Mouse (Mus musculus): ENCODE measurements around the gene Gpam. TPM values are rescaled to one million over a fixed set of nuclear protein-coding genes. Genes with fewer than 3 reads are reported as not detected.

Gene Gpam
- polyA plus RNA-seq, 1 experiment = 0.60 TPM

DNA sequence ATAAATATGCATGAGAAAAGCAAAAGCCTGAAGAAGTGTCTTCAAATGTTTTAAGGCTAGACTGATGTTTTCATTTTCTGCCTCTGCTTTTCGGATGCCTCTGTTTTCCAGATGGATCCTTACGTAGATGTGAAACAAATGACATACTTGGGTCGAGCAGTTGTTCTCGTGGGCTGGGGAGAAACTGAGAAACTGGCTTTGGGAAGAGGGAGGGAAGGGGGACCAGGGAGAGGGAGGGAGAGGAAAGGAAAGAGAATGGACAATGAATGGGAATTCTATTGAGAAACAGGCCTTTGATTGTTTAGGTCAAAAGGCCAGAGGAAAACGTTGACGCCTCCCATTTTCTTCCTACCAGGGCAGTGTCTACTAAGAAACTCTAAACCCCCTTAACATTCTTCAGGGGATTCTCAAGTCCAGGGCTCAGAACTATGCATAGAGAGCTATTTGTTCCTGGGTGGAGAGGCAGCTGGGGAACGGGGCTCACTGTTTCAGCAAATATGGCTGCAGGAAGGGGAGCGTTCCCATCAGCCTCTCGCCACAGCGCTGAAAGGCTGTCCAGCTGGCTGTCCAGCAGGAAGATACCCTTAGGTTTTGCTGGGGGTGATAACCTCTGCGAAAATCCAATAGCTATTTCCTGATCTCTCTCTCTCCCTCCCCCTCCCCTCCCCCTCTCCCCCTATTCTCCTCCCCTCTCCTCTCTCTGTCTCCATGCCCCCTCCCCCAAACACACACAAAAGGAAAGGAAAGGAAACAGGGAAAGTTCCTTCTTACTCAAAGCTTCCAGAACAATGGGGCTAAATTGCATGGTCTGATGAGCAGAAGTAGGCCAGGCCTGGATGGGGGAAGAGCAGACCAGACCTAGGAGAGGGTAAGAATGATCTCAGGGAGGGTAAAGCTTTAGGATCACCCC, 16.6 kb upstream of the Gpam start:
- Histone ChIP-seq H3K4me1 (peaks cover 6% of the 10 kb centered on the region; the same call in 1 of the 2 replicates), H3K4me3 (replicated peaks) (no peak overlapping the region), H3K36me3 (replicated peaks; ENCODE audit: low read length) (no peaks in the 10 kb centered on the region), H3K9me3 (no peaks in the 10 kb centered on the region), H3K27me3 (replicated peaks) (peaks cover 25% of the 10 kb centered on the region)
- TF ChIP-seq FLI1 (IDR thresholded peaks at IDR 0.05; ENCODE audit: low read length) = no peak

DNA sequence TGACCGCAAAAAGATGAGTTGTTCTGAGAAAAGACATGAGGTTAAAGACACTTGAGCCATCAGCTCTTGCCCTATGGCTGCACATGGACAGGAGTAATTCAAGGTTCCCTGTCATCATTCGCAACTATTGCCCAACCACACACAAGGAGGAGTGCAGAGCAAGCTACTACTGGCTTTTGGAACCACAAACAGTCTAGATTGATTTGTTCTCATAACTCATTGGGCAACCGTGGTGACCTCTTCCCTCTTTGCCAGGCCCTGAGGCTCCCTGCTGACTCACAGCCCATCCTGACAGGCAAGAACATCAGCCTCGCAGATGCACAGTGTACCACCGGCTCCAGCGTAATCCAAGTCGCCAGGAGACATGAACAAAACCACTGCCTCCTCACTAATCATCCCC, 12.3 kb upstream of the Gpam start:
- Histone ChIP-seq H3K4me3 (replicated peaks) (no peak overlapping the region), H3K9me3 (no peaks in the 10 kb centered on the region), H3K36me3 (replicated peaks; ENCODE audit: low read length) (no peaks in the 10 kb centered on the region), H3K4me1 (peaks cover 10% of the 10 kb centered on the region; the same call in 1 of the 2 replicates), H3K27me3 (replicated peaks) (peaks cover 27% of the 10 kb centered on the region)
- TF ChIP-seq FLI1 (IDR thresholded peaks at IDR 0.05; ENCODE audit: low read length) = no peak
- no peak for TF ChIP-seq GATA1 (IDR thresholded peaks at IDR 0.05; ENCODE audit: borderline replicate concordance, low read length)

DNA sequence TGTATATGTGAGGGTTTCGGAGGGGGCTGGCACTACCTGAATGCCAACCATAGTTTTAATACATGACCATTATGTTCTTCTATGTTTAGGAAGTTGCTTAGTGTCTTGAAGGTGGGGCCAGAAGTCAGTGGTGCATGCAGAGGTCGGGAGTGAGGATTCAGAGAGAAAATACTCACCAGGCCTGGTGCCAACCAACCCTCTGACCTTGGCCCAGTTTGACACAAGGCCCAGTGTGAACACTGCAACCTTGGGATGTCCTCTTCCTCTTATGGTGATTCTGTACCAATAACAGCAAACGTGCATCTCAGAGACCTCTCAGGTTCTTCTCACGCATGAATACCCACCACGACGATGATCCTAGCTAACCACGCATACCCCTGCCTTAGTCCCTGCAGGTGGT, 11.5 kb upstream of the Gpam start:
- peaks cover 10% of the 10 kb centered on the region; the same call in 1 of the 2 replicates for H3K4me1 ChIP-seq
- peaks cover 25% of the 10 kb centered on the region for H3K27me3 ChIP-seq (replicated peaks)
- TF ChIP-seq FLI1 (IDR thresholded peaks at IDR 0.05; ENCODE audit: low read length) (no peak), GATA1 (IDR thresholded peaks at IDR 0.05; ENCODE audit: borderline replicate concordance, low read length) (no peak)
- H3K9me3 ChIP-seq = no peaks in the 10 kb centered on the region
- H3K36me3 ChIP-seq (replicated peaks; ENCODE audit: low read length) = no peaks in the 10 kb centered on the region
- no peak overlapping the region for H3K4me3 ChIP-seq (replicated peaks)

DNA sequence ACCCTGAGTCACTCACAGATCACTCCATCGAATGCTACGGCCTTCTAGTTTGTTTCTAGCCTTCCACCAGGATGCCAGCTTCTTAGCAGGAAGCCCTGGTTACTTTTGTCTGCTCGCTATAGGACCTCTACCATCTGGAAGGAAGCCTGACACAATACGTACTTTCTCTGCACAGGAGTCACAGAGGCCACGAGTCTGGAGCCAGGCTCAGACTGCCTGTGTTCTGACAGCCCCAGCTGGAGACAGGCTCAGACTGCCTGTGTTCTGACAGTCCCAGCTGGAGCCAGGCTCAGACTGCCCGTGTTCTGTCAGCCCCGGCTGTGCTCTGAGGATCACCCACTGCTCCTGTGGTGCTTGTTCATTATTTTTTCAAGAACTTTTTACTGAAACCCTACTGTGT, 10.8 kb upstream of the Gpam start:
- H3K27me3 ChIP-seq (replicated peaks) = peaks cover 30% of the 10 kb centered on the region
- H3K4me3 ChIP-seq (replicated peaks) = no peak overlapping the region
- no peaks in the 10 kb centered on the region for H3K9me3 ChIP-seq
- peaks cover 10% of the 10 kb centered on the region; the same call in 1 of the 2 replicates for H3K4me1 ChIP-seq
- TF ChIP-seq FLI1 (IDR thresholded peaks at IDR 0.05; ENCODE audit: low read length) (no peak), GATA1 (IDR thresholded peaks at IDR 0.05; ENCODE audit: borderline replicate concordance, low read length) (no peak)
- H3K36me3 ChIP-seq (replicated peaks; ENCODE audit: low read length) = no peaks in the 10 kb centered on the region

DNA sequence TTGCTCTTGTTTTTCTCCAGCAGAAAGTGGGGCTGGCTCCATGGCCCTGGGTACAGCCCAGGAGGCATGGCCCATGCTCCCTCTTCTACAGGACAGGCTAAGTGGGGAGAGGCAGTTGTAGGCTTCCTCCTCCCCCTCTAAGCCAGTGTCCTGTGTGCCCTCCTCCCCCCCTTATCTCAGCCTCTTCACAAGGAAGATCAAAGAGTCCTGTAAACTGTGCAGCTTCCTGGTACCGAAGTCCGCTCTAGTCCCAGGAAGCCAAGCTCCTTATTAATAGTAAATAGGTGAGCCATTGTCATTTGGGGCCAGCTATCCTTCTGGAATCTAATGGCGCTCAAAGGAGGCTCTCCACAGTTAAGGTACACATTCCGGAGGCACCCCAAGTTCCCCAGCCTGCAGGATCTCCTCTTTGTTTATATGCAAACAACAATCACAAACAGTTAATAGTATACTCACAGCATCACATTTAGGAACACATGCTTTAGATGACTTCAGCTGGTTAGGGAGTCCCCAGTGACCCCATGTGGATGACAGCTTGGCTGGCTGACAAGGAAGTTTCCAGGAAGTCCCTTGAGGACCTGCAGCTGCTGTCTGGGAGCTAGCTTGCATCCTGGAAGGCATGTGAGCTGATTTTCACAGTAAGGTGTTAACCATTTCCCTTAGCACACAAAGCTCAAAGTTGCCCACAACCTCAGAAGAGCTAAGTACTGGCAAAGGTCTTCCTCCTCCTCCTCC, 9.8 kb upstream of the Gpam start:
- Histone ChIP-seq H3K27me3 (replicated peaks) (peaks cover 27% of the 10 kb centered on the region), H3K36me3 (replicated peaks; ENCODE audit: low read length) (no peaks in the 10 kb centered on the region), H3K4me3 (replicated peaks) (no peak overlapping the region), H3K4me1 (peaks cover 10% of the 10 kb centered on the region; the same call in 1 of the 2 replicates), H3K9me3 (no peaks in the 10 kb centered on the region)
- TF ChIP-seq GATA1 (IDR thresholded peaks at IDR 0.05; ENCODE audit: borderline replicate concordance, low read length) (no peak), FLI1 (IDR thresholded peaks at IDR 0.05; ENCODE audit: low read length) (no peak)

DNA sequence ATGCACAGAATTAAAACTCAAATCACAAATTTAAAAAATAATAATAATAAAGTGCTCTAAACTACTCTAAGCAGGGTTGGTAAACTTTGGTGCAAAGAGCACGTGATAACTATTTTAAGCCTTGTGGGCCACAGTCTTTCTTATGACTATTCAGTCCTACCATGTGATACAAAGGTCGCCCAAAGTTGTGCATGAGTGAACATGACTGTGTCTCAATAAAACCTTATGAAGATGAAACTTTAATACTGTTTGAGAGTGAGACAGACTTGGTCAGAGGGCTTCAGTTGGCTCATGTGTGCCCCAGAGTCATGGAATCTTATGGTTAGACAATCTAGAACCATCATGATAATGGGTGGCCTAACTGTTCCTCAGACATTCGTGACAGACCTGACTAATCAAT, 8.9 kb upstream of the Gpam start:
- TF ChIP-seq FLI1 (IDR thresholded peaks at IDR 0.05; ENCODE audit: low read length) = no peak
- no peak for TF ChIP-seq GATA1 (IDR thresholded peaks at IDR 0.05; ENCODE audit: borderline replicate concordance, low read length)
- no peaks in the 10 kb centered on the region for H3K36me3 ChIP-seq (replicated peaks; ENCODE audit: low read length)
- peaks cover 10% of the 10 kb centered on the region; the same call in 1 of the 2 replicates for H3K4me1 ChIP-seq
- H3K9me3 ChIP-seq = no peaks in the 10 kb centered on the region
- no peak overlapping the region for H3K4me3 ChIP-seq (replicated peaks)
- H3K27me3 ChIP-seq (replicated peaks) = peaks cover 27% of the 10 kb centered on the region

DNA sequence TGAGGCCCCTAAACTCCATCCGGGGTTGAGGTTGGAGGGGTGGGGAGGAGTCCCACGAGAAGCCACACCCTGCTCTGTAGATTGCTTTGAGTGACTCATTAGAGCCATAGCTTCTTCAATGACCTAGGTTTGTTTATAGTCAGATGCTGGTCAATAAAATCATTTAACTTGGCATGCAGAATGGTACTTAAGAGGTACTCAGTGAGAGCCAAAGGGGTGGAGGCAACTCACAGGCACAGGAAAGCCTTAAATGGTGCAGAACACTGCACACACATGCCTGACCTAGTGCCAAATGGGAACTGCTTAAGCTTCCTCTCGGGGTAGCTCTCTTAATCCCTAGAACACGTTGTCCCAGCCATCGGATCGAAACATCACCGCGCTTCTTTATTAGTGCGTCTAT, 7.5 kb upstream of the Gpam start:
- peaks cover 10% of the 10 kb centered on the region; the same call in 1 of the 2 replicates for H3K4me1 ChIP-seq
- TF ChIP-seq FLI1 (IDR thresholded peaks at IDR 0.05; ENCODE audit: low read length) = no peak
- TF ChIP-seq GATA1 (IDR thresholded peaks at IDR 0.05; ENCODE audit: borderline replicate concordance, low read length) = no peak
- no peaks in the 10 kb centered on the region for H3K9me3 ChIP-seq
- H3K27me3 ChIP-seq (replicated peaks) = peaks cover 27% of the 10 kb centered on the region
- no peaks in the 10 kb centered on the region for H3K36me3 ChIP-seq (replicated peaks; ENCODE audit: low read length)
- no peak overlapping the region for H3K4me3 ChIP-seq (replicated peaks)

DNA sequence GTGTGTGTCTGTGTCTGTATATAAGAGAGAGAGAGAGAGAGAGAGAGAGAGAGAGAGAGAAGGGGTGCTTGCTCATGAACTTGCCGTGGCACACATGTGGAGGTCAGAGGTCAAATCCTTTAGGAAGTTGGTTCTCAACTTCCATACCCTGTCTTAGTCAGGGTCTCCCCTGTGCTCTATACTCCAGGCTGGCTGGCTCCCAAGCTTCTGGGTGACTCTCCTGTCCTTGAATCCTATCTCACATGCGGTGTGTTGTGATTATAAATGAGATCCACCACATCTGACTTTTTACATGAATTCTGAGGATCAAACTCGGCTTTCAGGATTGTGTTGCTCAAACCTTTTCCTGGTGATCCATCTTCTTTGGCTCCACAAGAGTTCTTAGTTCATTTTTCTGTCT, 5.4 kb upstream of the Gpam start:
- no peaks in the 10 kb centered on the region for H3K36me3 ChIP-seq (replicated peaks; ENCODE audit: low read length)
- no peaks in the 10 kb centered on the region for H3K9me3 ChIP-seq

DNA sequence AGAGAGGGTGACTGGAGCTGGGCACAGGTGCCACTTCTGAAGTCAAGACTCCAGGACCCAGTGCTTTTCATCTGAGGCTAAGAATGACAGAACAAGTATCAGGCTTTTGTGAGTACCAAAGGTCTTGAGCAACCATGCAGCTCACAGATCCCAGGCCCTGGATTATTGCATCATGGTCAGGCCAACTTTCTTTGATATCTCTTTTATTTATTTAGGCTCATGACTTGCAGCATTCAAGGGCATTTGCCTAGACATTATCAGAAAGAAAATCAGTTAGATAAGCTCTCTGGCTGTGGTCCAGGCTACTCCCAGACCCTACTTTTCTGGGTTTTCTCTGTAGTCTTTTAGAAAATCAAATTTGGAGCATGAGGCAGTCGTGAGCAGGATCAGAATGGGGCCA, 4.7 kb upstream of the Gpam start:
- H3K4me3 ChIP-seq (replicated peaks) = no peak overlapping the region
- no peaks in the 10 kb centered on the region for H3K36me3 ChIP-seq (replicated peaks; ENCODE audit: low read length)
- TF ChIP-seq GATA1 (IDR thresholded peaks at IDR 0.05; ENCODE audit: borderline replicate concordance, low read length) = no peak
- TF ChIP-seq FLI1 (IDR thresholded peaks at IDR 0.05; ENCODE audit: low read length) = no peak
- no peaks in the 10 kb centered on the region for H3K9me3 ChIP-seq
- peaks cover 2% of the 10 kb centered on the region; the same call in 1 of the 2 replicates for H3K4me1 ChIP-seq
- H3K27me3 ChIP-seq (replicated peaks) = peaks cover 16% of the 10 kb centered on the region

More for the DNA sequence above, 5.4 kb upstream of the Gpam start:
- H3K27me3 ChIP-seq (replicated peaks) = peaks cover 19% of the 10 kb centered on the region
- no peak overlapping the region for H3K4me3 ChIP-seq (replicated peaks)
- peaks cover 3% of the 10 kb centered on the region; the same call in 1 of the 2 replicates for H3K4me1 ChIP-seq
- TF ChIP-seq FLI1 (IDR thresholded peaks at IDR 0.05; ENCODE audit: low read length) = no peak
- TF ChIP-seq GATA1 (IDR thresholded peaks at IDR 0.05; ENCODE audit: borderline replicate concordance, low read length) = no peak

DNA sequence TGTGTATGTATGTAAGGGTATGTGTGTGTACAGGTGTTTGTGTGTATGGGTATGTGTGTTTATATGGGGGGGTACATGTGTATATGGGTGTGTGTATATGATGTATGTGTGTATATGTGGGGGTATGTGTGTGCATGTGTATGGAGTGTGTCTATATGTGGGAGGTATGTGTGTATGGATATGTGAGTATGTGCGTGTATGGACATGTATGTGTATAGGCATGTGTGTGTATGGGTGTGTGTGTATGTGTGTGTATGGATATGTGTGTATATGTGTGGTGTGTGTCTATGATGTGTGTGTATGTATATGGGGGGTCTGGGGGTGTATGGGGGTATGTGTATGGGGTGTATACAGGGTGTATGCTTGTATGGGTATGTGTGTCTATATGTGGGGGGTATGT, 1.4 kb upstream of the Gpam start:
- H3K36me3 ChIP-seq (replicated peaks; ENCODE audit: low read length) = no peaks in the 10 kb centered on the region
- H3K4me1 ChIP-seq = no peaks in the 10 kb centered on the region
- H3K9me3 ChIP-seq = no peaks in the 10 kb centered on the region
- H3K27me3 ChIP-seq (replicated peaks) = peaks cover 21% of the 10 kb centered on the region
- H3K4me3 ChIP-seq (replicated peaks) = no peak overlapping the region
- TF ChIP-seq GATA1 (IDR thresholded peaks at IDR 0.05; ENCODE audit: borderline replicate concordance, low read length) (no peak), FLI1 (IDR thresholded peaks at IDR 0.05; ENCODE audit: low read length) (no peak)

Measured in megakaryocyte, embryonic 14.5 days (primary cell).